In genomic region chr7:110208341-110208740, GRCm38 (mm10) we compare ENCODE assay signal across 27 mouse cellular contexts.
"Had no signal": no experiment of that assay in that cellular context is flagged by ENCODE, and none has a peak within 500 bp of the region (broad histone marks: within the 10 kb centered on the region; RNA-seq: fewer than 3 reads in every experiment).

No protein-coding gene starts in this region.

- DNase-seq: cerebellum, adult 9-10 months; cerebellum, adult 9-11 months; cerebellum, postnatal 10 days; cerebellum, postnatal 14 days; cerebellum, postnatal 25 days; cerebellum, postnatal 36 days; embryo, embryonic 11 days; forebrain, postnatal 0 days; gastrocnemius, adult 2 months; gastrocnemius, postnatal 10 days; gastrocnemius, postnatal 14 days; gastrocnemius, postnatal 25 days; gastrocnemius, postnatal 36 days; heart, adult 11 months; heart, adult 18-20 months; heart, adult 2 months had no signal

- H3K9ac ChIP-seq: embryonic facial prominence, embryonic 12.5 days; embryonic facial prominence, embryonic 13.5 days; embryonic facial prominence, embryonic 15.5 days; forebrain, embryonic 12.5 days; forebrain, embryonic 13.5 days; forebrain, embryonic 15.5 days; forebrain, postnatal 0 days had no signal

- H3K4me3 ChIP-seq: embryonic facial prominence, embryonic 10.5 days; embryonic facial prominence, embryonic 12.5 days; embryonic facial prominence, embryonic 13.5 days; embryonic facial prominence, embryonic 15.5 days; erythroblast, embryonic 14.5 days; forebrain, embryonic 10.5 days; forebrain, embryonic 12.5 days; forebrain, embryonic 13.5 days; forebrain, embryonic 15.5 days; gastrocnemius, adult 2 months; heart, adult 2 months had no signal

- H3K4me2 ChIP-seq: embryonic facial prominence, embryonic 12.5 days; embryonic facial prominence, embryonic 13.5 days; embryonic facial prominence, embryonic 15.5 days; forebrain, embryonic 12.5 days; forebrain, embryonic 13.5 days; forebrain, embryonic 15.5 days had no signal

- H3K36me3 ChIP-seq: embryonic facial prominence, embryonic 10.5 days; embryonic facial prominence, embryonic 12.5 days; embryonic facial prominence, embryonic 13.5 days; embryonic facial prominence, embryonic 15.5 days; forebrain, embryonic 10.5 days; forebrain, embryonic 12.5 days; forebrain, embryonic 15.5 days had no signal

- H3K27me3 ChIP-seq: embryonic facial prominence, embryonic 12.5 days; embryonic facial prominence, embryonic 13.5 days; embryonic facial prominence, embryonic 15.5 days; forebrain, embryonic 12.5 days; forebrain, embryonic 13.5 days; forebrain, embryonic 15.5 days had no signal

- ATAC-seq: forebrain, embryonic 13.5 days; forebrain, embryonic 14.5 days; forebrain, embryonic 15.5 days; forebrain, embryonic 16.5 days; forebrain, postnatal 0 days had no signal

- H3K4me1 ChIP-seq: embryonic facial prominence, embryonic 10.5 days; embryonic facial prominence, embryonic 12.5 days; embryonic facial prominence, embryonic 13.5 days; embryonic facial prominence, embryonic 15.5 days; forebrain, embryonic 10.5 days; forebrain, embryonic 12.5 days; forebrain, embryonic 13.5 days; forebrain, embryonic 15.5 days had no signal

- H3K27ac ChIP-seq: embryonic facial prominence, embryonic 10.5 days; embryonic facial prominence, embryonic 12.5 days; embryonic facial prominence, embryonic 13.5 days; embryonic facial prominence, embryonic 15.5 days; forebrain, embryonic 10.5 days; forebrain, embryonic 12.5 days; forebrain, embryonic 13.5 days; forebrain, embryonic 15.5 days; gastrocnemius, adult 2 months; heart, adult 2 months had no signal

- H3K9me3 ChIP-seq: embryonic facial prominence, embryonic 12.5 days had no signal
